Mouse (Mus musculus) embryonic facial prominence, embryonic 10.5 days (tissue): Measurements from ENCODE around the gene Ovol2. TPM values are rescaled to one million over a fixed set of nuclear protein-coding genes. Genes with fewer than 3 reads are reported as not detected.

Experiments used
- DNase-seq: peaks from one replicate; pipeline ENCODE4 v3.0.0-alpha.2; 2017; ENCODE audit warnings: low spot score
- H3K27ac ChIP-seq: fragments of 300-500 bp; sonication (generic); replicated peaks from 2 replicates; pipeline ENCODE4 v1.5.1; 2016; ENCODE audit warnings: mild to moderate bottlenecking
- H3K27me3 ChIP-seq: fragments of 300-500 bp; sonication (generic); replicated peaks from 2 replicates; pipeline ENCODE4 v1.6.1; 2016; ENCODE audit warnings: low read depth, mild to moderate bottlenecking; ENCODE audit not compliant: poor library complexity, severe bottlenecking
- H3K36me3 ChIP-seq: fragments of 300-500 bp; sonication (generic); replicated peaks from 2 replicates; pipeline ENCODE4 v1.6.1; 2016; ENCODE audit warnings: mild to moderate bottlenecking, moderate library complexity
- H3K4me1 ChIP-seq: fragments of 300-500 bp; sonication (generic); 2 replicates; pipeline ENCODE4 v1.6.1; 2016
- H3K4me3 ChIP-seq: fragments of 300-500 bp; sonication (generic); 2 replicates; pipeline ENCODE4 v1.5.1; 2016; ENCODE audit warnings: mild to moderate bottlenecking, moderate library complexity
- H3K9me3 ChIP-seq: fragments of 300-500 bp; sonication (generic); 2 replicates; pipeline ENCODE4 v1.6.1; 2016; ENCODE audit warnings: mild to moderate bottlenecking
- WGBS: fragments of 180-500 bp; shearing (Covaris S2); methylation state at CpG from one replicate; pipeline ENCODE4 v1.1.7; 2016; 5-methylcytosine and 5-hydroxymethylcytosine counted together
- polyA plus RNA-seq: library from polyadenylated mRNA; unstranded; fragments of >200 nt; fragmentation: Nextera tagmentation; extraction: Ambion mirVana; gene quantifications from 2 replicates; pipeline ENCODE4 v1.2.1, GENCODE M21; 2016

The Ovol2 gene
- polyA plus RNA-seq, 1 experiment from 2014 or later = 0.71 TPM

DNA sequence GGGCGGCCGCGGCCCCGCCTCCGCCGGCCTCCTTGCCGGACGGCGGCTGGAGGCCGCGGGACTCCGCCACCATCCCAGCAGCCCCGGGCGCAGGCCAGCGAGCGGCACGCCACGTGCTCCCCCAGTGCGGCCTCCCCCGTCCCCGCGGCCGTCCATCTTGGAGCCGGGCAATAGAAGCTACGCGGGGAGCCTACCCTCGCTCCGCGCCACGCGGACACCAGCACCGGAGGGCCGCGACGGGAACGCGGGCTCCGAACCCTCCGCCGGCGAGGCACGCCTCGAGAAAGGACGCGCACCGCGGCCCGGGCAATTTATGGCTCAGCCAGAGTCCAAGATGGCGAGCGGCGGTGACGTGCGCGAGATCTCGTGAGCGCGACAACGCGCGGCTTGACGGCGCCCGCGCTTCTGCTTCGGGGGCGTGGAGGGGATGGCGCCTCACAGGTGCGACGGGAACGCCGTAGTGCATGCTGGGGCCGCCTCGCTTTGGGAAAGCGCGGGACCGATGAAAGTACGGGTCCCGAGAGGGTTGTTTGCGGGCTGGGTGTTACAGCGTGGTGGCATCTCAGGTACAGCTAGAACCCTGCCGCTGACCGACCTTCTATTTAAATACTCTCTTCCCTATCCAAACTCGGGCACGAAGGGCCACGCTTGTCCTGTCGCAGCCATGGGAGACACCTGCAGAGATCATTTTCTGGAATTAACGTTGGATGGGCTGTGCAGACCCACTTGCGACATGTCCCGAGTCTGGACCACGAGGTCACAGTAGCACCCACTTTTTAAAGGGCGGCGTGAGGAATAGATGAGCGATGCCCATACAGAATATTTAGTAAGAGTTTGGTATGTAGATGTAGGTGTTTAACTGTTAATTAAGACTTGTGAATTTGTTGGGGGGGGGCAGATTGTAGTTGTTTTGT lies 61.2 kb downstream of the Ovol2 start, which contains the start of the genes Mgme1 and Snx5:
TSS of gene Mgme1 (plus strand) at position 157 of the 914 bp plus-strand sequence.
TSS of gene Snx5 (minus strand) at position 400 of the 914 bp plus-strand sequence.
- Histone ChIP-seq H3K9me3 (no peaks in the 10 kb centered on the region), H3K36me3 (peaks cover 39% of the 10 kb centered on the region), H3K27me3 (no peaks in the 10 kb centered on the region), H3K4me1 (peaks cover 54% of the 10 kb centered on the region), H3K4me3 (peak within 1 kb of the TSS; percentile 92), H3K27ac (peak within 1 kb of the TSS; percentile 98)
- under 1% methylated on average over 93 of the region's 93 CpGs for WGBS
- peak; percentile 97 for DNase-seq

DNA sequence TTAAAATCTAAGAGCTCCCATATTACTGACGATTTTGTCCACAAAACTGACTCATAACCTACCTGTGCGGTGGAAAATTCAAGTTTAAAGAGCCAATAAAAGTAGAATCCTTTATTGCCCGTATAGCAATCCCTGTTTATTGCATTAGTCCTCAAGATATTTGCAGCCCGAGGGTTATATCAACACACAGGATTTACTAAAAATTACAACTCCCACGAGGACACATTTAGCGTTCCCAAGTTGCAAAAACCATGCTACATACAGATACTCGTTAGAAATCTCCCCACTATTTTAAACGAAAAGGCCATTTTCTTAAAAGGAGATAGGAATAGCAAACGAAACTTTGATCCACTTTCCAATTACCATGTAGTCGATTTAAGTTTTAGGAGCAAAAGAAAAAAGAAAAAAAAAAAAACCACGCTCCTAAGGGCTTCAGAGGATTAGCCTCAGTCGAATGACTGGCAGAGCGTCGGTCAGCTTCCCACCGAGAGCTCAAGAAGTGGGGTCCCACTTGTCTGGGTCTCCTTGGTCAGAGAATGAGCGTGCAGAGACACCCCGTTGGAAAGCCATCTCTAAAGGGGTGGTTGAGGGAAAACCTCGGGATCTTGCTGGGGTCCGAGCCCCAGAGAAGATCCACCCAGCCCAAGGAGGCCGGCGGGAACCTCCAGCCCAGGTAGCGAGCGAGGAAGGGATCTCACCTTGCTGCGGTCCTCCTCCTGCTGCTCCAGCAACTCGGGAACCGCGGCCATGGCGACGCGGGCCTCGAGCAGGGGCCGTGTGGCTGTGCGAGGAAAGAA lies 62.1 kb downstream of the Ovol2 start:
- Histone ChIP-seq H3K36me3 (peaks cover 47% of the 10 kb centered on the region), H3K27me3 (no peaks in the 10 kb centered on the region), H3K4me3 (peak overlapping the region; percentile 92), H3K9me3 (no peaks in the 10 kb centered on the region), H3K4me1 (peaks cover 51% of the 10 kb centered on the region), H3K27ac (peak overlapping the region; percentile 98)
- WGBS = under 1% methylated on average over 33 of the region's 33 CpGs
- DNase-seq = no peak

DNA sequence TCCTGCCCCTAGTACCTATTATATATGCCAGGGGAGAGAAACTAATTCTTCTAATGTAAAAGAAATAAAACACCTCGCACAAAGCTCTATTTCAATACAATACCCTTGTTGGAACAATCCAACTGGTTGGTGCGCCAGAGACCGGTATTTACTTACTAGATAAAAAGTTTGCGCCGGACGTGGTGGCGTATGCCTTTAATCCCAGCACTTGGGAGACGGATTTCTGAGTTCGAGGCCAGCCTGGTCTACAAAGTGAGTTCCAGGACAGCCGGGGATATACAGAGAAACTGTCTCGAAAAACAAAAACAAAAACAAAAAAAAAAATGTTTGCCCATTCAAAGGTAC lies 62.7 kb downstream of the Ovol2 start:
- no peaks in the 10 kb centered on the region for H3K27me3 ChIP-seq
- H3K27ac ChIP-seq = peak overlapping the region; percentile 98; the same call in 1 of the 2 replicates
- H3K9me3 ChIP-seq = no peaks in the 10 kb centered on the region
- WGBS = under 1% methylated on average over 11 of the region's 11 CpGs
- peaks cover 53% of the 10 kb centered on the region for H3K36me3 ChIP-seq
- peaks cover 45% of the 10 kb centered on the region for H3K4me1 ChIP-seq
- no peak for DNase-seq
- peak overlapping the region; percentile 92 for H3K4me3 ChIP-seq

DNA sequence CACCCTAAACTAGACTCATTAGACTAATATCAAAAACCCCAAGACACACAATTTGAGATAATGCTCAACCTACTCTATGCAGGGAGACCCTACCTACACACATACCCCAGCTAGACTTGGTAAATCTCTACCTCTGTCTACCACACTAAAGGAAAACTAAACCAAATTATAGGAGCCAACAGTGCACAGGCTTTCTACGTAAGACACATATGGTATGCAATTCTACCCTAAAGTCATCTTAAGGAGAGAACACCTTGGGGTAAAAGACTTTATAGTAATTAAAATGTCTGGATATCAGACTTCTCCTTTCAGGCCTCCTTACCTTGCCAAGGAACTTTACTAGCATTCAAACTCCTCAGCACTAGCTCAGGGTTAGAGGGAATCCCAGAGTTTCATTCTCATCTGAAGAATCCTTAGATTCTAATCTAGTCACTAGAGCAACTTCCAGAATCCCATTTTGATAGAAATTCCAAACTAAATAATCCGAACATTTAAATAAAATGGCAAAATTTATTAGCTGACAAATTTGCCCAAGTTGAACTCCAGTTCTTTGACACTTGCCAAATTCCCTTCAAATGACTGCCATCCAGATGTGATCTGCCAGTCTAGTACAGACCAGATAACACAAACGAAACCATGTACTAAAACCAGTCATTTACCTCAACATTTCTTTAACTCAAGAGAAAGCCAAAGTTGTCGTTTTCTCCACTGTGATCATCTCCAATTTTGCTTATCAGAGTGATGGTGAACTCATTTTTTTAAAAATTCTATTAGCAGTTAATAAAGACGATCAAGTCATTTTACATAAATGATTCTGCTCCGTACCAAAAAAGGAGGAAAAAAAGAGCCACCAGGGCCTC lies 63.3 kb downstream of the Ovol2 start:
- Histone ChIP-seq H3K9me3 (no peaks in the 10 kb centered on the region), H3K27ac (peak overlapping the region; percentile 98; the same call in 1 of the 2 replicates), H3K4me1 (peaks cover 42% of the 10 kb centered on the region), H3K27me3 (no peaks in the 10 kb centered on the region), H3K36me3 (peaks cover 59% of the 10 kb centered on the region), H3K4me3 (peak overlapping the region; percentile 92)
- no peak for DNase-seq
- 7% methylated on average over 6 of the region's 6 CpGs for WGBS

GRCm38 (mm10) chr2:144267731-144268015 lies 64.3 kb downstream of the Ovol2 start:
- H3K27me3 ChIP-seq = no peaks in the 10 kb centered on the region
- peaks cover 47% of the 10 kb centered on the region for H3K4me1 ChIP-seq
- H3K36me3 ChIP-seq = peaks cover 62% of the 10 kb centered on the region
- DNase-seq = no peak
- H3K4me3 ChIP-seq = peak overlapping the region; percentile 92
- H3K9me3 ChIP-seq = no peaks in the 10 kb centered on the region
- no peak overlapping the region for H3K27ac ChIP-seq
- 53% methylated on average over 1 of the region's 1 CpGs for WGBS

DNA sequence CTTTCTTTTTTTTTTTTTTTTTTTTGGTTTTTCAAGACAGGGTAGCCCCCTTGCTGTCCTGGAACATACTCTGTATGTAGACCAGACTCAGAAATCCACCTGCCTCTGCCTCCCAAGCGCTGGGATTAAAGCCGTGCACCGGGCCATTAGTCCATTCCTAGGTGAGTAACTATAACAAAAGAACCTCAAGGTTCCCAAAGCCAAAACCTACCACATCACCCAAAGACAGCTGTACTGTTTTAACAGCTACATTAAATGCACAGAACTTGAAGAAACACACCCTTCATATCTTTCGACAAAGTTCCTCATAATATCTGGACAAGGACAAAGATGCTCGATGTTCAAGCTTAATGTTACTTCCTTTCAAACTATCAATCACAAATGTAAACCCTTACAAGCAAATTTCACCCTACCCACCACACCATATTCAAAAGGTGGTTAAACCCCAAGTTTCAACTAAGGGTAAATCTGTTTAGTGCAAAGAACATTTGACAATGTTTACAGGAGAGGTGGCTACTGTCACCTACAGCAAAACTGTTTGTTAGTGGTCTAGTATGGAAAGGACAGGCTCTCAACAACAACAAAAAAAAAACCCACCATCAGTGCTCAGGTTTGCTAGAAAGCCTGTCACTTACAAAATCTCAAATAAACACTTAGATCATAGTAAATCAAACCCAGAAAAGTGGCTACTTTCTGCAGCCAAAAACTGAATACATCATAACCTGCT lies 64.8 kb downstream of the Ovol2 start:
- peaks cover 47% of the 10 kb centered on the region for H3K4me1 ChIP-seq
- peaks cover 66% of the 10 kb centered on the region for H3K36me3 ChIP-seq
- no peak overlapping the region for H3K27ac ChIP-seq
- WGBS = 56% methylated on average over 5 of the region's 5 CpGs
- peak overlapping the region; percentile 92 for H3K4me3 ChIP-seq
- no peaks in the 10 kb centered on the region for H3K9me3 ChIP-seq
- no peak for DNase-seq
- H3K27me3 ChIP-seq = no peaks in the 10 kb centered on the region

DNA sequence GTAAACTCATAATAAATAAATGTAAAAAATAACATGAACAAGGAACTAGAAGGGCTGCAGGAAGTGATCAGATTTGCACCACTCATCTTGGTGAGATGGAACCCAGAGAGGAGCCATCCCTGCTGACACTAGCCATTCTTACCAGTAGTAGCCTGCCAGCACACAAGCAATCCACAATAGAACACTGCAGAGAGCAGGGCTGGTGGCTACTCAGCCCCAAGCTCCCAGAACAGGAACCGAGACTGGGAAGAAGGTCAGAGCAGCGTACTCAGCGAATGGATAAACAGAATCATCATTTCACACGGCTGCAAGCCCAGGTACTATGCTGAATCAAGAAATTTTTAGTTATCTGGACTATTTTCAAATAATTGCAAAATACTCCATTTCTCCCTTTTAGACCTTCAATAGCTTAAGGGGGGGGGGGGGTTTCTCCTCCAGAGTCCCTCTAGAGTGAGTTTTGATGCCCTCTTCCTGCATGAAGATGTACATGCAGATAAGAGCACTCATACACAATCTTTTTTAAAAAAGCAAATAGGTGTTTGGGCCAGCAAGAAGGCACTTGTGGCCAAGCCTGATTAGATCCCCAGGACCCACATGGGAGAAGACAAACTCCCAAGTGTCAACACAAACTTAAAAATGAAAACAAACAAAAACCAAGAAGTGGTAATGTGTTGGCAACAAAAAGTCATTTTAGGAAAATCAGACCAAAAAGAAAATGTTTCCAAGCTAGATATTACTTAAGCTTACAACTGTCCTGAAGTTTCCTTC lies 65.8 kb downstream of the Ovol2 start:
- H3K36me3 ChIP-seq = peaks cover 73% of the 10 kb centered on the region
- H3K4me1 ChIP-seq = peaks cover 44% of the 10 kb centered on the region
- no peak overlapping the region for H3K27ac ChIP-seq
- H3K27me3 ChIP-seq = no peaks in the 10 kb centered on the region
- no peak for DNase-seq
- 46% methylated on average over 4 of the region's 4 CpGs for WGBS
- H3K9me3 ChIP-seq = no peaks in the 10 kb centered on the region
- H3K4me3 ChIP-seq = peak overlapping the region; percentile 32

DNA sequence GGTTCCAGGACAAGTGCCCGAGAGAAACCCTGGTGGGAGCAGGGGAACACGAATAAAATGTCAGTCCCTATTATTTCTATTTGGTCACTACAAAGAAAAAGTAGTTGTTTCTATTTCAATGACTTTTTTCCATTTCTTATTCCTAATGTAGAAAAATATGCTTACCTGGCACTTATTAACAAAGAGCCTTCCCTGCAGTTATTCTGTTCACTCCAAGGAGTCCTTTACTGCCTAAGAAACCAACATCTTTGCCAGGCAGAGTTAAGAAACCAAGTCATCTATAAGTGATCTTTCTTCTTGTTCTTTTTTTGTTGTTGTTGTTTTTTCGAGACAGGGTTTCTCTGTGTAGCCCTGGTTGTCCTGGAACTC lies 66.8 kb downstream of the Ovol2 start:
- no peak overlapping the region for H3K27ac ChIP-seq
- H3K27me3 ChIP-seq = no peaks in the 10 kb centered on the region
- H3K4me1 ChIP-seq = peaks cover 37% of the 10 kb centered on the region
- no peaks in the 10 kb centered on the region for H3K9me3 ChIP-seq
- WGBS = 75% methylated on average over 3 of the region's 3 CpGs
- peaks cover 83% of the 10 kb centered on the region for H3K36me3 ChIP-seq
- no peak for DNase-seq
- H3K4me3 ChIP-seq = no peak overlapping the region

GRCm38 (mm10) chr2:144264398-144265119 lies 67.4 kb downstream of the Ovol2 start:
- WGBS = 84% methylated on average over 5 of the region's 5 CpGs
- H3K27me3 ChIP-seq = no peaks in the 10 kb centered on the region
- H3K9me3 ChIP-seq = no peaks in the 10 kb centered on the region
- no peak overlapping the region for H3K4me3 ChIP-seq
- DNase-seq = no peak
- H3K36me3 ChIP-seq = peaks cover 88% of the 10 kb centered on the region
- no peak overlapping the region for H3K27ac ChIP-seq
- peaks cover 37% of the 10 kb centered on the region for H3K4me1 ChIP-seq

- DNase-seq = no peak
- H3K4me3 ChIP-seq = no peak overlapping the region
- 84% methylated on average over 2 of the region's 2 CpGs for WGBS
- H3K27me3 ChIP-seq = no peaks in the 10 kb centered on the region
- peaks cover 98% of the 10 kb centered on the region for H3K36me3 ChIP-seq
- H3K9me3 ChIP-seq = no peaks in the 10 kb centered on the region
- no peak overlapping the region for H3K27ac ChIP-seq
- H3K4me1 ChIP-seq = peaks cover 24% of the 10 kb centered on the region
Observed at GRCm38 (mm10) chr2:144262837-144263236, 69.1 kb downstream of the Ovol2 start.
